ENCODE assay signal across 8 mouse cellular contexts in the genomic region with DNA sequence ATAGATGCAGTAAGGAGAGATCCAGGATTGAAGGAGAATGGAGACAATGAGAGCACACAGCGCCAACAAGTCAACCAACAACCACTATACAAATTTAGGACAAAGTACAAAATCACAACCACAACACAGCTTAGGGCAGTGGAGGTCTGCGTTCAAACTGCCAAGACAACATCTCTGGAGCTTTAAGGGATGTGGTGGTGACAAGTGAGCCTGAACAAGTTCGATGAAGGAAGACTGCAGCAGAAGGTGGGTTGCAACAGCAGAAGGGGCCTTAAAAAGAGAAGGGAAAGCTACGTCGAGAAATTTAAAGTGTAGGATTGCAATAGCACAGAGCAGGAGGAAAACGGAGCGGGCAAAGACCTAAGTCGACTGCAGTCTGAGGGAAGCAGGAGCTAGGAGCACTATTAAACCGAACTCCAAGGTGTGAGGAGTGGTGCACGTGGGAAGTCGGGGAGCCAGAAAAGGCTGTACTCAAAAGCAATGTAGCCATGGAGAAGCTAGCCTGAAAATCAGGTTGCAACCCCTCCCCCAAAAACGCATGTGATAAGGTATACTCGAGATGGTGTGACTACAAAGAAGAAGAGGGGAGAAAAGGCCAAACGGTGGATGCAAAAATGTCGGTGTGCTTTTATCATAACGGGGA. TPM values are rescaled to one million over a fixed set of nuclear protein-coding genes. Genes with fewer than 3 reads are reported as not detected.
DNase-seq lines count a peak whose midpoint lies in the region; ATAC-seq and TF ChIP-seq lines count a peak whose summit lies in the region.

No protein-coding gene starts in this region.

- peak overlapping the region; percentile 95 for H3K27ac ChIP-seq in gastrocnemius, adult 2 months
- peak overlapping the region; percentile 87; the same call in 1 of the 2 replicates for H3K27ac ChIP-seq in forebrain, embryonic 14.5 days (ENCODE audit: low read depth, low read length)
- peak overlapping the region; percentile 85; the same call in 1 of the 2 replicates for H3K27ac ChIP-seq in limb, embryonic 14.5 days (replicated peaks; ENCODE audit: low read depth, low read length)
- peak overlapping the region; percentile 90; the same call in 1 of the 2 replicates for H3K27ac ChIP-seq in neural tube, embryonic 14.5 days (ENCODE audit: low read depth, low read length)

- intact Hi-C loops in gastrocnemius, adult 2 months (cut with DNase I) = loop anchor here (10.0 kb wide), 1 partner anchor 46 kb away; no protein-coding TSS in a partner anchor

- H3K4me3 ChIP-seq in gastrocnemius, adult 2 months = peak overlapping the region; percentile 93
- H3K4me3 ChIP-seq in forebrain, embryonic 14.5 days (ENCODE audit: low read depth, low read length) = peak overlapping the region; percentile 85
- H3K4me3 ChIP-seq in limb, embryonic 14.5 days (replicated peaks; ENCODE audit: low read length) = peak overlapping the region; percentile 89
- peak overlapping the region; percentile 79 for H3K4me3 ChIP-seq in neural tube, embryonic 14.5 days (ENCODE audit: low read depth, low read length)

- under 1% methylated on average over 16 of the region's 16 CpGs for WGBS in forebrain, embryonic 14.5 days
- 1% methylated on average over 16 of the region's 16 CpGs for WGBS in limb, embryonic 14.5 days
- WGBS in neural tube, embryonic 14.5 days = 4% methylated on average over 16 of the region's 16 CpGs

- H3K9ac ChIP-seq in forebrain, embryonic 14.5 days (ENCODE audit: low read length) = peak overlapping the region; percentile 88
- peak overlapping the region; percentile 89 for H3K9ac ChIP-seq in limb, embryonic 14.5 days (ENCODE audit: low read depth, low read length, severe bottlenecking)
- H3K9ac ChIP-seq in neural tube, embryonic 14.5 days (replicated peaks; ENCODE audit: low read depth, low read length) = peak overlapping the region; percentile 86

- peaks cover 4% of the 10 kb centered on the region; the same call in 1 of the 2 replicates for H3K4me1 ChIP-seq in forebrain, embryonic 14.5 days (ENCODE audit: control insufficient read depth, insufficient read depth, low read length)
- peaks cover 12% of the 10 kb centered on the region for H3K4me1 ChIP-seq in limb, embryonic 14.5 days (ENCODE audit: control insufficient read depth, insufficient read depth, low read length)
- H3K4me1 ChIP-seq in neural tube, embryonic 14.5 days (ENCODE audit: control insufficient read depth, insufficient read depth, low read length) = peaks cover 30% of the 10 kb centered on the region

- no peak for TF ChIP-seq POLR2A in limb, embryonic 14.5 days (IDR thresholded peaks at IDR 0.05; ENCODE audit: borderline replicate concordance, extremely low read depth, insufficient read depth, insufficient read length)

- no peaks in the 10 kb centered on the region for H3K27me3 ChIP-seq in forebrain, embryonic 14.5 days (replicated peaks; ENCODE audit: control insufficient read depth, insufficient read depth, low read length)
- H3K27me3 ChIP-seq in limb, embryonic 14.5 days (ENCODE audit: control insufficient read depth, insufficient read depth, low read length) = no peaks in the 10 kb centered on the region
- H3K27me3 ChIP-seq in neural tube, embryonic 14.5 days (ENCODE audit: control insufficient read depth, insufficient read depth, low read length) = no peaks in the 10 kb centered on the region

- ATAC-seq in forebrain, embryonic 14.5 days = no peak
- ATAC-seq in limb, embryonic 14.5 days (ENCODE audit: low FRiP score, low read depth) = no peak
- no peak for ATAC-seq in neural tube, embryonic 14.5 days (ENCODE audit: low read depth)

- peak overlapping the region; percentile 90 for H3K4me2 ChIP-seq in forebrain, embryonic 14.5 days (ENCODE audit: low read length)
- peak overlapping the region; percentile 85 for H3K4me2 ChIP-seq in limb, embryonic 14.5 days (replicated peaks; ENCODE audit: low read depth, low read length, severe bottlenecking)
- peak overlapping the region; percentile 88 for H3K4me2 ChIP-seq in neural tube, embryonic 14.5 days (ENCODE audit: low read depth, low read length)

- no peaks in the 10 kb centered on the region for H3K9me3 ChIP-seq in forebrain, embryonic 14.5 days (replicated peaks; ENCODE audit: control insufficient read depth, low read length)
- H3K9me3 ChIP-seq in limb, embryonic 14.5 days (ENCODE audit: control insufficient read depth, low read length) = no peaks in the 10 kb centered on the region
- H3K9me3 ChIP-seq in neural tube, embryonic 14.5 days (ENCODE audit: control insufficient read depth, low read length) = no peaks in the 10 kb centered on the region

- no peak for DNase-seq in gastrocnemius, adult 2 months
- no peak for DNase-seq in gastrocnemius, postnatal 4 days (ENCODE audit: low spot score in 2 of 2)
- peak; percentile 61 for DNase-seq in brain, adult 2 months (ENCODE audit: low read depth, low spot score)
- DNase-seq in forebrain, embryonic 14.5 days (ENCODE audit: low spot score) = peak; percentile 23
- peak; percentile 21 for DNase-seq in kidney, adult 11 months
- peak; percentile 26 for DNase-seq in limb, embryonic 14.5 days (ENCODE audit: low spot score)
- DNase-seq in adrenal gland, adult 8-10 months = no peak

- H3K36me3 ChIP-seq in forebrain, embryonic 14.5 days (ENCODE audit: control insufficient read depth, insufficient read depth, low read length) = no peaks in the 10 kb centered on the region
- no peaks in the 10 kb centered on the region for H3K36me3 ChIP-seq in limb, embryonic 14.5 days (ENCODE audit: control insufficient read depth, insufficient read depth, low read length)
- no peaks in the 10 kb centered on the region for H3K36me3 ChIP-seq in neural tube, embryonic 14.5 days (ENCODE audit: control insufficient read depth, insufficient read depth, low read length)

- no peak for TF ChIP-seq CTCF in gastrocnemius, adult 2 months (IDR thresholded peaks at IDR 0.05)

RNA-seq across cellular contexts. Expression of gene Snx27, which starts 1.3 kb away (rescaled TPM):
- total RNA-seq in gastrocnemius, adult 2 months (2021) = 10 to 100 TPM; 35.7 to 37.1 TPM
- total RNA-seq in gastrocnemius, postnatal 4 days (2021) = 10 to 100 TPM; 37.9 to 40.2 TPM
- 42.8 and 45.3 TPM in 2 replicates for polyA plus RNA-seq in forebrain, embryonic 14.5 days (2014; fragmentation: Nextera tagmentation; extraction: Ambion mirVana)
- 22.5 and 24.3 TPM in 2 replicates for polyA plus RNA-seq in limb, embryonic 14.5 days (2012; rRNA removed)
- 37.2 and 43.0 TPM in 2 replicates for polyA plus RNA-seq in limb, embryonic 14.5 days (2014; fragmentation: Nextera tagmentation; extraction: Ambion mirVana)
- 71.8 and 75.8 TPM in 2 replicates for polyA plus RNA-seq in neural tube, embryonic 14.5 days (2014; fragmentation: Nextera tagmentation; extraction: Ambion mirVana)
- total RNA-seq in adrenal gland, adult 8-10 months (2022) = 10 to 100 TPM; 47.4 to 56.8 (median 54.8) TPM

Comparison
In these comparisons a context has a peak if more than half of its experiments do, and no peak if none do; other contexts are left out.
1. DNase-seq: peak in brain, adult 2 months (single experiment), forebrain, embryonic 14.5 days (single experiment), kidney, adult 11 months (single experiment) and limb, embryonic 14.5 days (single experiment); none in gastrocnemius, adult 2 months (single experiment), gastrocnemius, postnatal 4 days (0 of 2) and adrenal gland, adult 8-10 months (single experiment).
2. Peak in every context shown above with its lines, with median percentiles within 50 percentile points of each other: H3K27ac ChIP-seq, H3K4me3 ChIP-seq, H3K4me2 ChIP-seq and H3K9ac ChIP-seq.